Mouse (Mus musculus): ENCODE measurements around the gene Ncmap.

Gene Ncmap

GRCm38 (mm10) chr4:135397991-135398390, at the start of gene Ncmap:
Gene Ncmap (minus strand): TSS chr4:135398227.
- in situ Hi-C loops (cut with MboI, MseI): no loop called here

DNA sequence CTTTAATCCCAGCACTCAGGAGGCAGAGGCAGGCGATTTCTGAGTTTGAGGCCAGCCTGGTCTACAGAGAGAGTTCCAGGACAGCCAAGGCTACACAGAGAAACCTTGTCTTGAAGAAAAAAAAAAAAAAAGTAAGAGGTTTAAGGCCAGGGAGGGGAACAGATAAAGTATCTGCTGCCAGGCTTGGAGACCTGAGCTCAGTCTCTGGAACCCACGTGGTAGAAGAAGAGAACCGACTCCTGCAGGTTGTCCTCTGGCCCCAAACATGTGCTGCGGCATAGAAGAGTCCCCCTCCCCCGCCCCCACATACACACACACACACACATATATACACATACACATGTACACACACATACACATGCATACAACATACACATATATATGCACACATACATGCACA, 44.4 kb upstream of the Ncmap start:
- in situ Hi-C loops (cut with MboI, MseI): loop anchor here (10.0 kb wide), 1 partner anchor 52 kb away; the partner anchor contains the start of genes Nipal3 and Stpg1

GRCm38 (mm10) chr4:135439904-135440522, 42.0 kb upstream of the Ncmap start:
- in situ Hi-C loops (cut with MboI, MseI): loop anchor here (10.0 kb wide), 1 partner anchor 55 kb away; the partner anchor contains the start of genes Nipal3 and Stpg1

- in situ Hi-C loops (cut with MboI, MseI): no loop called here
Observed at GRCm38 (mm10) chr4:135439188-135439647, 41.2 kb upstream of the Ncmap start.

DNA sequence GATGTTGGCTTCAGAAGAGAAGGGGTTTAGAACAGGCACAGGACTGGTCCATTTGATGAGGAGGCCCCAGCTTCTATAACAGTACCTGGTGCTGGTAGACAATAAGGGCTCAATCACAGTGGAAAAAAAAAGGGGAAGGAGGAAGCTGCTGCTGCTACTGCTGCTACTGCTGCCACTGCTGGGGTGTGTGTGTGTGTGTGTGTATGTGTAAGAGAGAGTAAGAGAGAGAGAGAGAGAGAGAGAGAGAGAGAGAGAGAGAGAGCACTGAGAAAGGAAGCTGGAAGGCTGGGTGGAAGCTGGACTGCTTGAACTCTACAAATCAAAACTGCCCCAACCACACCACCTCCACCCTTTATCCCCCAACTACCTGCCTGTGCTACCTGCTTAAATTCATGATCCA, 39.9 kb upstream of the Ncmap start:
- in situ Hi-C loops (cut with MboI, MseI): no loop called here

- in situ Hi-C loops (cut with MboI, MseI): no loop called here
Observed at GRCm38 (mm10) chr4:135436291-135436690, 38.3 kb upstream of the Ncmap start.

DNA sequence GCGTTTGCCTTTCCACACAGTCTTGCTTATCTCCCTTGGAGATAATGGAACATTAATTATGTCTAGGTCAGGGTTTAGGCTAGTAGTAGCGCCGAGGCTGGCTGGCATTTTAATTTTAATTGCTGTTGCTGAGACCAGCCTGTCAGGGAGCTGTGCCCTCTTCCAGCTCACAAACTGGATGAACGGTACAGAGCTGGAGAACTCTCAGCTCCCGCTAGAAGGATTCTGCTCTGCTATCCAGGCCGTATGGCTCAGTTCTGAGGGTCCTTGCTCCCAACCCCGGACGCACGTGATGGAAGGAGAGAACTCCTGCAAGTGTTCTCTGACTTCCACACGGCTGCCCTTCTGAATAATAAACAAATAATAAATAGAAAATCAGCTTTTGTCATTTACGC, 36.4 kb upstream of the Ncmap start:
- in situ Hi-C loops (cut with MboI, MseI): no loop called here

DNA sequence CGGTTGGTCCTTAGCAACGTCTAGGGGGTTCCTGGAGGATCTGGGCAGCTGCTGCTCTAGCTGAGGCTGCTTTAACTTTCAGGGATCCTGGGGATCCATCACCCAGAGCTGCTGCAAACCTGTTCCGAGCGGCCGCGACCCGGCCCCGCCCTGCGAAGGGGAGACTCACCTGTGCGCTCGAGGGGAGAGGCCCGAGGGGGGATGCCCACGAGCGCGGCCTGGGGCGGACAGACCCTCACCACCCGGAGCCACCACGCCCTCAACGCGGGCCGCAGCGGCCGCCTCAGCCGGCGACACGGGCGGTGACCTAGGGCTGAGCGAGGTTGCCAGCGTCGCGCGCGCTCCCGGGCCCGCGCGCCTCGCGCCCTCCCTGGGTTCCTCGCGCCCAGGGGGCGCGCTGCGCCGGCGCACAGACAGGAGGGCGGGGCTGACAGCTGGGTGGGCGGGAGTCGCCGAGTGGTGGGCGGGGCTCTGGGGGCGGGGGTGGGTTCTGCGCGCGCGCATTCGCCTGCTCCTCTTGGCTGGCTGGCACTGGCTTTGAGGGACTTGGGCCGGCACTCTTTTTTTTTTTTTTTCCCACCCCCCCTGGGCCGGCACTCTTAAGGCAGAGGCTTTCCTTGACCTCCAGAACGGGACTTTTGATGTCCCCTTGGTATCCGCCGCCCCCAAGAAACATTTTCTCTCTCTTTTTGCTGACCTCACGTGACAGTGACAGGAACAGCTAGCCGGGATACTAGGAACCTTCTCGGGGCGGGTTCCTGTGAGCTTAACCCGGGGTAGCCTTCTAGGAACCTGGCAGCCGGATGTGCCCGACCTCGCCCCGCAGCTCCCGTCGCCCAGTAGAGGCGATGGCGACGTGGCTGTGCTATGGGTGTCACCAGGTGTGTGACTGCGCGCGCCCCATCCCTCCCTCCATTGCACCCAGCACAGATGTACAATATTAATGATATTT, 35.7 kb upstream of the Ncmap start, which contains the start of gene Rcan3:
Rcan3 (minus strand) TSS at position 411 of the 952 bp plus-strand sequence.
- in situ Hi-C loops (cut with MboI, MseI): no loop called here

- in situ Hi-C loops (cut with MboI, MseI): no loop called here
Observed at GRCm38 (mm10) chr4:135433086-135433442, 35.0 kb upstream of the Ncmap start.

DNA sequence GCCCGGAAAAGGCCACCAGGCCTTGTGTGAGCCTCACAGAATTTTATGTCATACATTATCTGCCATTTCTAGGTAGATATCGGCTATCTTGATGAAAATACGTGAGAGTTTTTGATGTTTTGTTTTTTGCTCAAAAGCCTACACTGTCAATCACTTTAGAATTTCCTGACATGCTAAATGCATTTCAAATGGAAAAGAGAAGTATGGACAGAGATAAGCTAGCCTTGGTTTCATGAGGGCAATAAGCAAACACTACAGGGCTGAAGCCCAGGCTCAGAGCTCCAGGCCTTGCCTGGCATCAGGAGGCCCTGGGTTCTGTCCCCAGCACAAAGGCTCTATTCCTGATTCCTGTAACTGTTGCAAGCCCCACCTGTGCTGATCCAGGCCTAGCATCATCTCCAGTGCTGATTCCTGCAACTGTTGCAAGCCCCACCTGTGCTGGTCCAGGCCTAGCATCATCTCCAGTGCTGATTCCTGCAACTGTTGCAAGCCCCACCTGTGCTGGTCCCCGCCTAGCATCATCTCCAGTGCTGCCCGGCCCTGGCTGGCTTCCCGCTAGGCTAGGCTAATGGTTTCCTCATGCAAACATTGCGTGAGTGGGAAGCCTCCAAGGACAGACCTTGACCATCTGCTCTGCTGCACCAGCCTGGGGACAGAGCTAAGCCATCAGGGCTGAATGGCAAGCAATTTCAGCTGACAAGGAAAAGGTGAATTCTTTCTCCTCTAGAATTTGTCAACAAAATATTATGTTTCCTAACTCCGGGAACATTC, 32.1 kb upstream of the Ncmap start:
- in situ Hi-C loops (cut with MboI, MseI): no loop called here

- in situ Hi-C loops (cut with MboI, MseI): no loop called here
Observed at GRCm38 (mm10) chr4:135429383-135429782, 31.4 kb upstream of the Ncmap start.

DNA sequence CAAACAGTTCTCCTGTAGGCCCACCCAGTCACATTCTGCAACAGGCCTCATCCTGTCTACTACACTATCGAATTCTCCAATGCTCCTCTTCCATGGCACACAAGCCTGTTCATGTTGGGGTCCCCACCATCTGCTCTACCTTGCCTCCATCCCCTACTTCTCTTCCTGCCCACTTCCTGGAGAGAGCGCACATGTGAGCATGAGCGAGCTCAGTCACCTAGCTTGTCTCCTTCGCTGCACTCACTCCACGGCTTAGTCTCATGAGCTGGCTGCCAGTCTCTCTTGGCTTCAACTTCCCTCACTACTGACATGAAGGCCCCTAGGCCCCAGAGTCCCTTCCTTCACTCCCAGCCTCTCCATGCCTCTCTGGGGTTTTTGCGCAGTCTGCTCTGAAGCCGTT, 28.6 kb upstream of the Ncmap start:
- in situ Hi-C loops (cut with MboI, MseI): no loop called here

GRCm38 (mm10) chr4:135425625-135426024, 27.6 kb upstream of the Ncmap start:
- in situ Hi-C loops (cut with MboI, MseI): no loop called here

- in situ Hi-C loops (cut with MboI, MseI): no loop called here
Observed at GRCm38 (mm10) chr4:135420961-135421360, 22.9 kb upstream of the Ncmap start.

GRCm38 (mm10) chr4:135420416-135420815, 22.4 kb upstream of the Ncmap start:
- in situ Hi-C loops (cut with MboI, MseI): no loop called here

DNA sequence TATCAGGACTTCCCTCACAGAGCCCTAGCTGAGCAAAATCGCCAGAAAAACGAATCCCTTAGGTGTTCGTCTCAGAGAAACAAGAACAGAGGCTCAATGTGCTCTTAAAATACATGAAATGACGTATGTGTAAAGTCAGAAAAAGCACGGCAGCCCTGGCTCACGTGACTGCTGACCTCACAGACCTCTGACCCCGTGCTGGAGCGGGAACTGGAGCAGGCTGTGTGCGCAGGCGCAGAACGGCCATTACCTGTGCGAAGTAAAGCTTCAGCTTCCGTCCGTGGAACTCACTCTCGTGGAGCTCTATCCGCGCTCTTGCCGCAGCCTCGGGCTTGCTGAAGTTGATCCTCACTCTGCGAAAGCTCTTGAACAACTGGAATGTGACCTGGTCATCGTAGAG, 22.0 kb upstream of the Ncmap start:
- in situ Hi-C loops (cut with MboI, MseI): no loop called here

DNA sequence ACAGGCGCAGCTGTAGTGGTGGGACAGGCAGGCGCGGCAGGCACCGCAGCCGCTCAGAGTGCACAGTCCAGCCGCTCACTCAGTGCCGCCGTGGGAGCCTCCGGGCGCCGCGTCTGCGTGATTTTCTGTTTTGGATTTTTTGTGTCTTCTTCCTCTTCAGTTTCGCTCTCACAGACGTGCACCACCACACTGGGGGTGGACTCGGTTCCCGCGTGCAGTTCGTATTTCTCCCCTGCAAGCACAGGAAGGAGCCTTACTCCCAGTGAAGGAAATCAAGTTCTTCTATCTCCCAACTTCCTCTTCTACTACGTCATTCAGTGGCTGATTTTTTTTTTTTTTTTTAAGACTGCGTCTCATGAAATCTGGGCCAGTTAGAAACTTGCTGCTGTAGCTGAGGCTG, 18.3 kb upstream of the Ncmap start:
- in situ Hi-C loops (cut with MboI, MseI): no loop called here

- in situ Hi-C loops (cut with MboI, MseI): no loop called here
Observed at GRCm38 (mm10) chr4:135413491-135413890, 15.5 kb upstream of the Ncmap start.

DNA sequence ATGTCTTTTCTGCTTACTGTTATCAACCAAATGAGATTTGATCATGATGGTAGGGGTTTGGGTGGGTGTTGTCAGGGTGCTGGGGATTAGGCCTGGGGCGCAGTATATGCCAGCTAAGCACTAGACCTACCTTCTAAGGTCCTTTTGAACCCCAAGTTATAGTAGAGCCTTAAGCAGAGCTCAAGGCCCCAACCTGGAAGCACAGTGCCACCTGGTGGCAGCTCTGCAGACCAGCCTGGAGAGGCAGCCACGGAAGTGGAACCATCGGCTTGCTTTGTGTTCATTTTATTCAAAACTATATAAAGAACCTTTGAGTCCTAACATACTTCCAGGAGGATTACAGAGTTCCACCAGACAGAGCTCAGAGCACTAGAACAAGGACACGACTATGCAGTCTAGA, 13.6 kb upstream of the Ncmap start:
- in situ Hi-C loops (cut with MboI, MseI): no loop called here

DNA sequence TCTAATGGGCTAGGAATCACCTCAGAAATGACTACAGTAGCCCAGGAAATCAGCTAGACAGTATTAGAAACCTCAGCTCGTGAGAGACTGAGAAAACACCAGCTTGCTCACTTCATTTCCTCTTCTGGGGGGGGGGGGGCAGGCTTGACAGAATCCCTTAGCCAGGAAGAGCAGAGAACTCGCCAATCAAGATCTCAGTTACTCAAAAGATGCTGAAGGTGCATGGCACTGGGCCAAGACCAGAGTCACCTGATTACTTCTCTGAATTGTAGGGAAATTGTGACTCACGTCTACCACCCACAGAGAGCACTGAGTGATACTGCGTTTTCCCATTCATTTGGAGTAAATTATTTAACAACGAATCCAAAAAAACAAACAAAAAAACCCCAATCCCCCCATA, 8.2 kb upstream of the Ncmap start:
- in situ Hi-C loops (cut with MboI, MseI): no loop called here

- in situ Hi-C loops (cut with MboI, MseI): no loop called here
Observed at GRCm38 (mm10) chr4:135404916-135405315, 6.9 kb upstream of the Ncmap start.

GRCm38 (mm10) chr4:135404048-135404447, 6.0 kb upstream of the Ncmap start:
- in situ Hi-C loops (cut with MboI, MseI): no loop called here
